Mouse (Mus musculus): Measurements from ENCODE around the gene Olfr617. TPM values are rescaled to one million over a fixed set of nuclear protein-coding genes. Genes with fewer than 3 reads are reported as not detected.
"Not testable (repeated sequence)": the region's sequence is repeated elsewhere in the genome, so short reads cannot be mapped to it uniquely, and the experiment has no call there.

Olfr617 gene
- not detected in 3 replicates for total RNA-seq (2017)

- no peak for ATAC-seq (replicated peaks; ENCODE audit: insufficient number of reproducible peaks, low FRiP score, low TSS enrichment, poor library complexity, severe bottlenecking)
Measured at GRCm38 (mm10) chr7:103572761-103573160, at the start of gene Olfr617. Gene Olfr617, plus strand, starts transcription at chr7:103573061.

- not testable (repeated sequence) for ATAC-seq (replicated peaks; ENCODE audit: insufficient number of reproducible peaks, low FRiP score, low TSS enrichment, poor library complexity, severe bottlenecking)
Measured at GRCm38 (mm10) chr7:103542617-103543016, 30.2 kb upstream of the Olfr617 start, which contains the start of gene Olfr612. Gene Olfr612, minus strand, starts transcription at chr7:103542717.

- ATAC-seq (replicated peaks; ENCODE audit: insufficient number of reproducible peaks, low FRiP score, low TSS enrichment, poor library complexity, severe bottlenecking), result no peak
Measured at GRCm38 (mm10) chr7:103547774-103548173, 25.1 kb upstream of the Olfr617 start, which contains the start of gene Olfr613. Gene Olfr613, plus strand, starts transcription at chr7:103548074.

- ATAC-seq (replicated peaks; ENCODE audit: insufficient number of reproducible peaks, low FRiP score, low TSS enrichment, poor library complexity, severe bottlenecking), result no peak
Measured at GRCm38 (mm10) chr7:103555779-103556178, 17.1 kb upstream of the Olfr617 start, which contains the start of gene Olfr615. Gene Olfr615, plus strand, starts transcription at chr7:103556079.

GRCm38 (mm10) chr7:103569043-103569442 lies 3.8 kb upstream of the Olfr617 start, which contains the start of gene Olfr616:
Gene Olfr616, minus strand, starts transcription at chr7:103569143.
- no peak for ATAC-seq (replicated peaks; ENCODE audit: insufficient number of reproducible peaks, low FRiP score, low TSS enrichment, poor library complexity, severe bottlenecking)

GRCm38 (mm10) chr7:103589803-103590202 lies 16.9 kb downstream of the Olfr617 start, which contains the start of gene Olfr618:
Gene Olfr618, plus strand, starts transcription at chr7:103590103.
- no peak for ATAC-seq (replicated peaks; ENCODE audit: insufficient number of reproducible peaks, low FRiP score, low TSS enrichment, poor library complexity, severe bottlenecking)

GRCm38 (mm10) chr7:103600275-103600674 lies 27.4 kb downstream of the Olfr617 start, which contains the start of gene Olfr619:
Gene Olfr619, plus strand, starts transcription at chr7:103600575.
- ATAC-seq (replicated peaks; ENCODE audit: insufficient number of reproducible peaks, low FRiP score, low TSS enrichment, poor library complexity, severe bottlenecking), result no peak

- no peak for ATAC-seq (replicated peaks; ENCODE audit: insufficient number of reproducible peaks, low FRiP score, low TSS enrichment, poor library complexity, severe bottlenecking)
Measured at GRCm38 (mm10) chr7:103607425-103607824, 34.6 kb downstream of the Olfr617 start.

- ATAC-seq (replicated peaks; ENCODE audit: insufficient number of reproducible peaks, low FRiP score, low TSS enrichment, poor library complexity, severe bottlenecking), result no peak
Measured at GRCm38 (mm10) chr7:103612434-103612833, 39.6 kb downstream of the Olfr617 start, which contains the start of gene Olfr620. Gene Olfr620, minus strand, starts transcription at chr7:103612534.

Other genes starting within 250 kb of the Olfr617 start
- gene Olfr598, start 249.5 kb upstream of the Olfr617 start, total RNA-seq (2017), result not detected in 3 replicates
- gene Olfr599, start 237.1 kb upstream of the Olfr617 start, total RNA-seq (2017), result not detected in 3 replicates
- gene Olfr600, start 223.4 kb upstream of the Olfr617 start, total RNA-seq (2017), result not detected in 3 replicates
- gene Olfr601, start 210.4 kb upstream of the Olfr617 start, total RNA-seq (2017), result not detected in 3 replicates
- gene Olfr603, start 186.9 kb upstream of the Olfr617 start, total RNA-seq (2017), result not detected in 3 replicates
- gene Usp17lc, start 158.0 kb upstream of the Olfr617 start, total RNA-seq (2017), result not detected in 3 replicates
- not detected in 3 replicates for gene Olfr605, start 127.6 kb upstream of the Olfr617 start, total RNA-seq (2017)
- not detected in 3 replicates for gene Olfr606, start 124.0 kb upstream of the Olfr617 start, total RNA-seq (2017)
- gene Olfr607, start 108.9 kb upstream of the Olfr617 start, total RNA-seq (2017), result not detected in 3 replicates
- not detected in 3 replicates for gene Olfr608, start 103.2 kb upstream of the Olfr617 start, total RNA-seq (2017)
- not detected in 3 replicates for gene Olfr609, start 75.0 kb upstream of the Olfr617 start, total RNA-seq (2017)
- not detected in 3 replicates for gene Olfr610, start 60.9 kb upstream of the Olfr617 start, total RNA-seq (2017)
- gene Olfr611, start 52.2 kb upstream of the Olfr617 start, total RNA-seq (2017), result not detected in 3 replicates
- gene Olfr612, start 30.3 kb upstream of the Olfr617 start, total RNA-seq (2017), result not detected in 3 replicates
- gene Olfr613, start 25.0 kb upstream of the Olfr617 start, total RNA-seq (2017), result not detected in 3 replicates
- gene Olfr615, start 17.0 kb upstream of the Olfr617 start, total RNA-seq (2017), result not detected in 3 replicates
- gene Olfr616, start 3.9 kb upstream of the Olfr617 start, total RNA-seq (2017), result not detected in 3 replicates
- gene Olfr618, start 17.0 kb downstream of the Olfr617 start, total RNA-seq (2017), result not detected in 3 replicates
- not detected in 3 replicates for gene Olfr619, start 27.5 kb downstream of the Olfr617 start, total RNA-seq (2017)
- gene Olfr620, start 39.5 kb downstream of the Olfr617 start, total RNA-seq (2017), result not detected in 3 replicates
- gene Olfr622, start 69.6 kb downstream of the Olfr617 start, total RNA-seq (2017), result not detected in 3 replicates
- gene Olfr623, start 90.6 kb downstream of the Olfr617 start, total RNA-seq (2017), result not detected in 3 replicates
- gene Olfr624, start 98.1 kb downstream of the Olfr617 start, total RNA-seq (2017), result not detected in 3 replicates
- gene Olfr625-ps1, start 109.7 kb downstream of the Olfr617 start, total RNA-seq (2017), result not detected in 3 replicates
- gene Olfr243, start 141.6 kb downstream of the Olfr617 start, total RNA-seq (2017), result not detected in 3 replicates
- not detected in 3 replicates for gene Olfr628, start 157.3 kb downstream of the Olfr617 start, total RNA-seq (2017)
- 0.39 TPM in 1 of 3 replicates, not detected in the others for gene Olfr629, start 171.9 kb downstream of the Olfr617 start, total RNA-seq (2017)
- gene Olfr630, start 184.3 kb downstream of the Olfr617 start, total RNA-seq (2017), result not detected in 3 replicates
- not detected in 3 replicates for gene Olfr69, start 198.5 kb downstream of the Olfr617 start, total RNA-seq (2017)
- not detected in 3 replicates for gene Olfr68, start 206.6 kb downstream of the Olfr617 start, total RNA-seq (2017)
- not detected in 3 replicates for gene Olfr67, start 218.8 kb downstream of the Olfr617 start, total RNA-seq (2017)
- 142 to 1,259 TPM (median 1,026 TPM) in 3 replicates for gene Hbb-bt, start 240.9 kb downstream of the Olfr617 start, total RNA-seq (2017)